Mouse (Mus musculus) midbrain, embryonic 10.5 days (tissue): ENCODE measurements around the gene Mapt. TPM values are rescaled to one million over a fixed set of nuclear protein-coding genes. Genes with fewer than 3 reads are reported as not detected.

Experiments used
- DNase-seq: peaks from one replicate; pipeline ENCODE4 v3.0.0-alpha.2; 2017; ENCODE audit warnings: low spot score
- H3K27ac ChIP-seq: fragments of 300-500 bp; sonication (generic); replicated peaks from 2 replicates; pipeline ENCODE4 v1.5.1; 2016; ENCODE audit warnings: mild to moderate bottlenecking
- H3K27me3 ChIP-seq: fragments of 300-500 bp; sonication (generic); 2 replicates; pipeline ENCODE4 v1.6.1; 2016; ENCODE audit warnings: low read depth, mild to moderate bottlenecking; ENCODE audit not compliant: poor library complexity, severe bottlenecking
- H3K36me3 ChIP-seq: fragments of 300-500 bp; sonication (generic); 2 replicates; pipeline ENCODE4 v1.6.1; 2016; ENCODE audit warnings: mild to moderate bottlenecking, moderate library complexity
- H3K4me1 ChIP-seq: fragments of 300-500 bp; sonication (generic); 2 replicates; pipeline ENCODE4 v1.6.1; 2016
- H3K4me3 ChIP-seq: fragments of 300-500 bp; sonication (generic); 2 replicates; pipeline ENCODE4 v1.5.1; 2016; ENCODE audit warnings: mild to moderate bottlenecking, moderate library complexity
- H3K9me3 ChIP-seq: fragments of 300-500 bp; sonication (generic); replicated peaks from 2 replicates; pipeline ENCODE4 v1.6.1; 2016; ENCODE audit warnings: mild to moderate bottlenecking
- WGBS: fragments of 180-500 bp; shearing (Covaris S2); methylation state at CpG from one replicate; pipeline ENCODE4 v1.1.7; 2016; 5-methylcytosine and 5-hydroxymethylcytosine counted together
- polyA plus RNA-seq: library from polyadenylated mRNA; unstranded; fragments of >200 nt; fragmentation: Nextera tagmentation; extraction: Ambion mirVana; gene quantifications from 2 replicates; pipeline ENCODE4 v1.2.1, GENCODE M21; 2016

Mapt gene
- polyA plus RNA-seq, 1 experiment from 2014 or later: 23.7 TPM

- DNase-seq: no peak
Measured at GRCm38 (mm10) chr11:104329185-104329926, 98.2 kb downstream of the Mapt start.

GRCm38 (mm10) chr11:104330151-104330550, 99.0 kb downstream of the Mapt start:
- DNase-seq: no peak
- H3K4me3 ChIP-seq: no peak overlapping the region
- no peak overlapping the region for H3K27ac ChIP-seq
- H3K27me3 ChIP-seq: no peaks in the 10 kb centered on the region
- no peaks in the 10 kb centered on the region for H3K4me1 ChIP-seq
- peaks cover 46% of the 10 kb centered on the region for H3K36me3 ChIP-seq
- no peaks in the 10 kb centered on the region for H3K9me3 ChIP-seq
- 84% methylated on average over 4 of the region's 4 CpGs for WGBS

More at GRCm38 (mm10) chr11:104329185-104329926, 98.2 kb downstream of the Mapt start:
- no peak overlapping the region for H3K4me3 ChIP-seq
- no peaks in the 10 kb centered on the region for H3K27me3 ChIP-seq
- peaks cover 38% of the 10 kb centered on the region for H3K36me3 ChIP-seq
- H3K27ac ChIP-seq: no peak overlapping the region
- H3K4me1 ChIP-seq: no peaks in the 10 kb centered on the region
- no peaks in the 10 kb centered on the region for H3K9me3 ChIP-seq
- WGBS: 91% methylated on average over 11 of the region's 11 CpGs

- no peak for DNase-seq
- no peak overlapping the region for H3K4me3 ChIP-seq
- H3K36me3 ChIP-seq: peaks cover 57% of the 10 kb centered on the region
- H3K4me1 ChIP-seq: no peaks in the 10 kb centered on the region
- no peaks in the 10 kb centered on the region for H3K27me3 ChIP-seq
- WGBS: 93% methylated on average over 3 of the region's 3 CpGs
- H3K9me3 ChIP-seq: no peaks in the 10 kb centered on the region
- H3K27ac ChIP-seq: no peak overlapping the region
Measured at GRCm38 (mm10) chr11:104331208-104331607, 100.0 kb downstream of the Mapt start.

GRCm38 (mm10) chr11:104332105-104332504, 100.9 kb downstream of the Mapt start:
- 89% methylated on average over 5 of the region's 5 CpGs for WGBS
- Histone ChIP-seq H3K36me3 (peaks cover 64% of the 10 kb centered on the region), H3K4me1 (no peaks in the 10 kb centered on the region), H3K27me3 (no peaks in the 10 kb centered on the region), H3K4me3 (no peak overlapping the region), H3K27ac (no peak overlapping the region), H3K9me3 (no peaks in the 10 kb centered on the region)
- no peak for DNase-seq

GRCm38 (mm10) chr11:104334115-104334514, 102.9 kb downstream of the Mapt start:
- DNase-seq: no peak
- H3K27ac ChIP-seq: no peak overlapping the region
- H3K4me3 ChIP-seq: no peak overlapping the region
- no peaks in the 10 kb centered on the region for H3K27me3 ChIP-seq
- no peaks in the 10 kb centered on the region for H3K9me3 ChIP-seq
- H3K36me3 ChIP-seq: peaks cover 84% of the 10 kb centered on the region
- no peaks in the 10 kb centered on the region for H3K4me1 ChIP-seq
- WGBS: 90% methylated on average over 5 of the region's 5 CpGs

- Histone ChIP-seq H3K27ac (no peak overlapping the region), H3K4me1 (no peaks in the 10 kb centered on the region), H3K9me3 (no peaks in the 10 kb centered on the region), H3K27me3 (no peaks in the 10 kb centered on the region), H3K36me3 (peaks cover 92% of the 10 kb centered on the region), H3K4me3 (no peak overlapping the region)
- 91% methylated on average over 13 of the region's 13 CpGs for WGBS
- DNase-seq: no peak
Measured at GRCm38 (mm10) chr11:104334946-104335345, 103.8 kb downstream of the Mapt start.

- H3K36me3 ChIP-seq: peaks cover 97% of the 10 kb centered on the region
Measured at GRCm38 (mm10) chr11:104346931-104347330, 115.7 kb downstream of the Mapt start.

GRCm38 (mm10) chr11:104361790-104362189, 130.6 kb downstream of the Mapt start:
- H3K27ac ChIP-seq: no peak overlapping the region
- no peaks in the 10 kb centered on the region for H3K9me3 ChIP-seq
- 77% methylated on average over 2 of the region's 2 CpGs for WGBS
- H3K36me3 ChIP-seq: peaks cover 73% of the 10 kb centered on the region
- DNase-seq: no peak
- H3K4me3 ChIP-seq: no peak overlapping the region
- H3K27me3 ChIP-seq: no peaks in the 10 kb centered on the region
- no peaks in the 10 kb centered on the region for H3K4me1 ChIP-seq

More at GRCm38 (mm10) chr11:104346931-104347330, 115.7 kb downstream of the Mapt start:
- H3K27me3 ChIP-seq: no peaks in the 10 kb centered on the region
- DNase-seq: no peak
- H3K4me3 ChIP-seq: no peak overlapping the region
- no peak overlapping the region for H3K27ac ChIP-seq
- no peaks in the 10 kb centered on the region for H3K4me1 ChIP-seq
- no peaks in the 10 kb centered on the region for H3K9me3 ChIP-seq
- 81% methylated on average over 3 of the region's 3 CpGs for WGBS

- no peak for DNase-seq
- Histone ChIP-seq H3K9me3 (no peaks in the 10 kb centered on the region), H3K27ac (no peak overlapping the region), H3K4me1 (no peaks in the 10 kb centered on the region), H3K27me3 (no peaks in the 10 kb centered on the region), H3K36me3 (peaks cover 70% of the 10 kb centered on the region), H3K4me3 (no peak overlapping the region)
- 91% methylated on average over 1 of the region's 1 CpGs for WGBS
Measured at GRCm38 (mm10) chr11:104362704-104363103, 131.5 kb downstream of the Mapt start.

- WGBS: 97% methylated on average over 2 of the region's 2 CpGs
- Histone ChIP-seq H3K9me3 (no peaks in the 10 kb centered on the region), H3K4me3 (no peak overlapping the region), H3K27ac (no peak overlapping the region), H3K4me1 (no peaks in the 10 kb centered on the region), H3K36me3 (peaks cover 75% of the 10 kb centered on the region), H3K27me3 (no peaks in the 10 kb centered on the region)
- no peak for DNase-seq
Measured at GRCm38 (mm10) chr11:104363823-104364600, 132.8 kb downstream of the Mapt start.

- H3K4me3 ChIP-seq: no peak overlapping the region
- H3K4me1 ChIP-seq: no peaks in the 10 kb centered on the region
- H3K36me3 ChIP-seq: peaks cover 87% of the 10 kb centered on the region
- no peaks in the 10 kb centered on the region for H3K9me3 ChIP-seq
- H3K27ac ChIP-seq: no peak overlapping the region
- H3K27me3 ChIP-seq: no peaks in the 10 kb centered on the region
- WGBS: 85% methylated on average over 5 of the region's 5 CpGs
- DNase-seq: no peak
Measured at GRCm38 (mm10) chr11:104367486-104368190, 136.4 kb downstream of the Mapt start.

GRCm38 (mm10) chr11:104376291-104376690, 145.1 kb downstream of the Mapt start:
- Histone ChIP-seq H3K4me1 (no peaks in the 10 kb centered on the region), H3K27ac (no peak overlapping the region), H3K27me3 (no peaks in the 10 kb centered on the region), H3K4me3 (no peak overlapping the region), H3K9me3 (no peaks in the 10 kb centered on the region), H3K36me3 (peaks cover 65% of the 10 kb centered on the region)
- DNase-seq: no peak
- 94% methylated on average over 3 of the region's 3 CpGs for WGBS
